Mouse (Mus musculus) C2C12 (cell line): ENCODE results near the gene Ehbp1l1. TPM values are rescaled to one million over a fixed set of nuclear protein-coding genes. Genes with fewer than 3 reads are reported as not detected.
A peak's percentile ranks its signal among the peaks of the same experiment; 100 is the strongest.
"Not testable (repeated sequence)": the region's sequence is repeated elsewhere in the genome, so short reads cannot be mapped to it uniquely, and the experiment has no call there.

ENCODE experiments used
- H3K27me3 ChIP-seq: one replicate; pipeline ENCODE4 v1.6.1; 2011; ENCODE audit not compliant: control insufficient read depth, insufficient read depth, insufficient read length
- H3K36me3 ChIP-seq: one replicate; pipeline ENCODE4 v1.6.1; 2011; ENCODE audit not compliant: control insufficient read depth, insufficient read depth
- H3K4me3 ChIP-seq: one replicate; pipeline ENCODE4 v1.5.1; 2011; ENCODE audit warnings: mild to moderate bottlenecking, control low read depth; ENCODE audit not compliant: poor library complexity, insufficient read depth, severe bottlenecking
- H3K79me2 ChIP-seq: one replicate; pipeline ENCODE4 v1.6.1; 2011; ENCODE audit not compliant: control insufficient read depth, insufficient read depth
- H3K79me3 ChIP-seq: one replicate; pipeline ENCODE4 v1.6.1; 2011; ENCODE audit warnings: low read depth, control low read depth
- H3ac ChIP-seq: one replicate; pipeline ENCODE3; 2011; ENCODE audit warnings: low read depth; ENCODE audit not compliant: control insufficient read depth, insufficient read length
- CEBPB ChIP-seq: IDR thresholded peaks from one replicate; pipeline ENCODE4 v1.6.1; 2011; ENCODE audit warnings: low read depth, mild to moderate bottlenecking, control low read depth, moderate library complexity
- CTCF ChIP-seq: IDR thresholded peaks from one replicate; pipeline ENCODE4 v1.5.1; 2011; ENCODE audit not compliant: control insufficient read depth, insufficient read depth, insufficient read length
- FOSL1 ChIP-seq: IDR thresholded peaks from one replicate; pipeline ENCODE4 v1.8.0; 2011; ENCODE audit warnings: mild to moderate bottlenecking, low read length; ENCODE audit not compliant: poor library complexity, insufficient read depth, severe bottlenecking
- MAX ChIP-seq: IDR thresholded peaks from one replicate; pipeline ENCODE4 v1.6.1; 2011; ENCODE audit warnings: mild to moderate bottlenecking, control low read depth
- MYOD1 ChIP-seq: IDR thresholded peaks from one replicate; pipeline ENCODE4 v1.6.1; 2011; ENCODE audit warnings: low read depth; ENCODE audit not compliant: control insufficient read depth, insufficient read length
- MYOG ChIP-seq: IDR thresholded peaks from one replicate; pipeline ENCODE4 v1.6.1; 2011; ENCODE audit not compliant: control insufficient read depth, insufficient read length; ENCODE audit errors: extremely low read depth
- USF1 ChIP-seq: IDR thresholded peaks from one replicate; pipeline ENCODE4 v1.6.1; 2011; ENCODE audit warnings: low read depth, mild to moderate bottlenecking, control low read depth, moderate library complexity
- polyA plus RNA-seq: library from polyadenylated mRNA; unstranded; fragments of >200 nt; fragmentation: generic; extraction: Trizol; gene quantifications from one replicate; pipeline ENCODE4 v1.2.1, GENCODE M21; 2012; ENCODE audit warnings: missing spikeins

The Ehbp1l1 gene
- polyA plus RNA-seq, 1 experiment, result 62.1 TPM

GRCm38 (mm10) chr19:5688200-5689087 lies 37.7 kb downstream of the Ehbp1l1 start, which contains the start of the genes Map3k11 and Pcnx3:
Gene Map3k11 (plus strand): TSS chr19:5688742.
Gene Pcnx3 (minus strand): TSS chr19:5688908.
- Histone ChIP-seq H3K4me3 (peak within 1 kb of the TSS; percentile 89), H3K27me3 (no peaks in the 10 kb centered on the region), H3ac (peak within 1 kb of the TSS; percentile 92), H3K36me3 (peaks cover 27% of the 10 kb centered on the region), H3K79me3 (peaks cover 41% of the 10 kb centered on the region), H3K79me2 (peaks cover 53% of the 10 kb centered on the region)
- TF ChIP-seq CTCF (no peak), USF1 (no peak), FOSL1 (no peak), MYOG (no peak), MYOD1 (no peak), MAX (no peak)

GRCm38 (mm10) chr19:5687738-5688137 lies 38.4 kb downstream of the Ehbp1l1 start:
- peak overlapping the region; percentile 89 for H3K4me3 ChIP-seq
- TF ChIP-seq CEBPB, result no peak
- TF ChIP-seq MYOD1, result no peak
- no peak for TF ChIP-seq USF1
- no peak for TF ChIP-seq MYOG
- no peak for TF ChIP-seq CTCF
- no peak for TF ChIP-seq MAX
- no peak for TF ChIP-seq FOSL1
- H3ac ChIP-seq, result peak overlapping the region; percentile 87
- peaks cover 33% of the 10 kb centered on the region for H3K36me3 ChIP-seq
- H3K79me2 ChIP-seq, result peaks cover 46% of the 10 kb centered on the region
- peaks cover 36% of the 10 kb centered on the region for H3K79me3 ChIP-seq
- H3K27me3 ChIP-seq, result no peaks in the 10 kb centered on the region

GRCm38 (mm10) chr19:5686954-5687353 lies 39.2 kb downstream of the Ehbp1l1 start:
- Histone ChIP-seq H3K79me2 (peaks cover 38% of the 10 kb centered on the region), H3K36me3 (peaks cover 38% of the 10 kb centered on the region), H3ac (peak overlapping the region; percentile 38), H3K79me3 (peaks cover 29% of the 10 kb centered on the region)
- H3K4me3 ChIP-seq, H3K27me3 ChIP-seq: not testable (repeated sequence)

GRCm38 (mm10) chr19:5686437-5686836 lies 39.7 kb downstream of the Ehbp1l1 start:
- no peak overlapping the region for H3K4me3 ChIP-seq
- no peak overlapping the region for H3ac ChIP-seq
- peaks cover 38% of the 10 kb centered on the region for H3K36me3 ChIP-seq
- H3K27me3 ChIP-seq, result no peaks in the 10 kb centered on the region
- peaks cover 32% of the 10 kb centered on the region for H3K79me2 ChIP-seq
- H3K79me3 ChIP-seq, result peaks cover 24% of the 10 kb centered on the region
- no peak for TF ChIP-seq CEBPB
- no peak for TF ChIP-seq MYOG
- TF ChIP-seq USF1, result no peak
- no peak for TF ChIP-seq MAX
- TF ChIP-seq MYOD1, result no peak
- TF ChIP-seq FOSL1, result no peak
- TF ChIP-seq CTCF, result no peak

GRCm38 (mm10) chr19:5685861-5686260 lies 40.3 kb downstream of the Ehbp1l1 start:
- Histone ChIP-seq H3K79me3 (peaks cover 18% of the 10 kb centered on the region), H3K4me3 (no peak overlapping the region), H3ac (no peak overlapping the region), H3K79me2 (peaks cover 27% of the 10 kb centered on the region), H3K36me3 (peaks cover 44% of the 10 kb centered on the region), H3K27me3 (no peaks in the 10 kb centered on the region)
- TF ChIP-seq MYOG, result no peak
- TF ChIP-seq USF1, result no peak
- TF ChIP-seq MAX, result no peak
- no peak for TF ChIP-seq CTCF
- TF ChIP-seq MYOD1, result no peak
- TF ChIP-seq CEBPB, result no peak
- TF ChIP-seq FOSL1, result no peak

- Histone ChIP-seq H3K36me3 (peaks cover 48% of the 10 kb centered on the region), H3K27me3 (no peaks in the 10 kb centered on the region), H3ac (no peak overlapping the region), H3K79me2 (peaks cover 22% of the 10 kb centered on the region), H3K4me3 (no peak overlapping the region), H3K79me3 (peaks cover 14% of the 10 kb centered on the region)
- TF ChIP-seq CTCF, result no peak
- TF ChIP-seq MYOG, result no peak
- TF ChIP-seq FOSL1, result no peak
- no peak for TF ChIP-seq MAX
- TF ChIP-seq MYOD1, result no peak
- TF ChIP-seq CEBPB, result no peak
- TF ChIP-seq USF1, result no peak
Observed at GRCm38 (mm10) chr19:5685431-5685830, 40.7 kb downstream of the Ehbp1l1 start.
